Mouse (Mus musculus) left cerebral cortex, adult 8-10 months (tissue): ENCODE data around the gene Tm4sf19. TPM values are rescaled to one million over a fixed set of nuclear protein-coding genes. Genes with fewer than 3 reads are reported as not detected.
"Not testable (repeated sequence)": the region's sequence is repeated elsewhere in the genome, so short reads cannot be mapped to it uniquely, and the experiment has no call there.

Source experiments
- DNase-seq, 2 experiments: peaks; one replicate each; pipeline ENCODE4 v3.0.0; 2022; ENCODE audit warnings: low spot score in 2 of 2
- total RNA-seq, 4 experiments: library from RNA; stranded (reverse); gene quantifications; 2 replicates each; pipeline ENCODE4 v1.2.4; 2022

The Tm4sf19 gene
- total RNA-seq, 4 experiments from 2014 or later, result 0.27 TPM; not detected in 3

DNA sequence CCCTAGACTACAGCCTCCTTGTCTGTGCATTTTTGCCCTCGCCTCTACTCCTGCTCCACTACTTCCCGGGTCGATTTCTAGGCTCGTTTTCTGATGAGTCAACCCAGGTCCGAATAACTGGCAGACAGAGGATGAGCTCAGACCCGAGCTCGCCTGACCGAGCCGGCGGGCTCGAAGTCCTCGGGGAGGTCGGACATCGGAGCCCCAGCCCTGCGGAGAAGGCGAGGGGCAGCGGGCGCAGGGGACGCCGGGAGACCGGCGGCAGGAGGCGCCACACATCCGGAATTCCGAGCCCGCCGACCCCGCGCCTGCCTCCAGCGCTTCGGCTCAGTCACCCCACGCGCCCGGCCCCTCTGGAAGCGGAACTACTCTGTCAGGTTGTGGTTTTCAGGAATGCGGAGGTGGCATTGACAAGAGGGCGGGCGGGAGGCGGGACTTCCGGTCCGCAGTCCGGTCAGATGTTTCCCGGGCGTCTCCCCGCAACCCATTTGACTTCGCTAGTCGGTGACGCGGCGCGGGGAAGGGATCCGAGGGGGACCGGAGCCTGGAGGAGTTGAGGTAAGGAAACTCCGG, 30.3 kb downstream of the Tm4sf19 start, which contains the start of gene Pcyt1a:
TSS of gene Pcyt1a (plus strand) at position 448 of the 573 bp plus-strand sequence.
- DNase-seq, result peak; percentile 78 to 89

DNA sequence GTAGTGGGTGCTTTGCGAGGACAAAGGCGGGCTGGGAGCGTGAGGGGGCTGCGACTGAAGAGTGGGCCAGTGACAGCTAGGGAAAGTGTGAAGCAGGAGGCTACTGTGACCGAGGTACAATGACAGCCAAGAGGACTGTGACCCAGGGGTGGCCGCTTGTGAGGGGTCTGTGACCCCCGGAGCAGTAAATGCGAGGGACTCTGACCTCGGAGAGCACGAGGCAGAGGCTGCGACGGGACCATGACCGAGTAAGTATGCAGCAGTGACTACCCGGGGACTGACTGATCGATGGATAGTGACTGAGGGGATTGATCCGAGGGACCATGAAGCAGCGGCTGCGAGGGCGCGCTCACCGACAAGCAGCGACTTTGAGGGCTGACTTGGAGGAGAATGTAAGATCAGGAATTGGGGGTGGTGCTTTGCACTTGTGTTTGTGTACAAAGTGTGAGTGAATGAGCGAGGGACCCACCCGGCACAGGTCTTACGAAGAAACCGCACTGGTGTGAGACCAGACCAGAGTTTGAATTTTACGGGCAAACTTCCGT, 30.8 kb downstream of the Tm4sf19 start:
- DNase-seq, result no peak

DNA sequence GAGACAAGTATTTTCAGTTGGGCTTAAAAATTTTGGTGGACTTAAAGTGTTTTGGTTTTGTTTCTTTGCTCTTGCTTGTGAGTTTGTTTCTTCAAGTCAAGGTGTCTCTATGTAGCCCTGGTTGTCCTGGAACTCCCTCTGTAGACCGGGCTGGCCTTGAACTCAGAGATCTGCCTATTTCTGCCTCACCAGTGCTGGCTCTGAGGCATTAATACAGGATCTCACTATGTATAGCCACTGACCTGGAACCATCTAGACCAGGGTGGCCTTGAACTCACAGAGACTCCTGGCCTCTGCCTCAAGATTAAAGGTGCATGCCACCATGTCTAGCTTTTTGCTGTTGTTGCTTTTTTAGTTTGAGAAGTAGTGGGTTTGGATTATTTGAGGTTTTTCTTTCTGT, 31.6 kb downstream of the Tm4sf19 start:
- DNase-seq, result no peak

DNA sequence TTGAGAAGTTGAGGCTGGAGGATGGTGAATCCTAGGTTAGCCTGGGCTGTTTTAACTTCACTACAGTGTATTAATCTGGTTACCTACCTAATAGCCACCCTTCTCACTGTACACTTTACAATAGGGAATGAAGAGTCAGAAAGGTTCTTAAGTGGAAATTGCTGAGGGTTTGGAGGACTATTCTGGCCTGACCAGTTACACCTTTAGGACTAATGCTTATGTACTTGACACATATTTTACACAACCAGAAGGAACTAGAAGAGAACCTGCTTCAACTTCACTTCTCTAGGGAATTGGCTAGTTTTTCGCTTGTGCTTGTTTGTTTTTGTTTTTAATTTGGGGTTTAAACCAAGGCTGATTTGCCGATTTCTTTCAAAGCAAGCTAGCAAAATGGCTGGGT, 32.8 kb downstream of the Tm4sf19 start:
- no peak for DNase-seq

DNA sequence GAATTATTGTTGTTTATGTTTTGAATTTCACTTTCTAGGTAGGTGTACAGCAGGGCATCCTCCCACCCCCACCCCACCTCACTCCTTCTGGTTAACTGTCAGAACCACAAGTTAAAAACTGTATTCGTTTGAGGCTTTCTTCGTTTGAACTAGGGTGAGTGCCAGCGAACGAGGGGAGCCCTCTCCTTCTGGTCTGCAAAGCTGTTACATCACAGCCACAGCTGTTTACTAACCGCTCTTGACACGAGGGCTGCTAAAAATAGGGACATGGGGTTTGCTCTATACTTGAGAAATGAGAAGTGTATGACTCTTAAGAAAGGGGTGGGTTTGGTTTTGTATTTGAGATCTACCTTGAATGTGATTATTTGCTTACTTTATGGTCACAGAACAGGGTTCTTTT, 33.8 kb downstream of the Tm4sf19 start:
- no peak for DNase-seq

DNA sequence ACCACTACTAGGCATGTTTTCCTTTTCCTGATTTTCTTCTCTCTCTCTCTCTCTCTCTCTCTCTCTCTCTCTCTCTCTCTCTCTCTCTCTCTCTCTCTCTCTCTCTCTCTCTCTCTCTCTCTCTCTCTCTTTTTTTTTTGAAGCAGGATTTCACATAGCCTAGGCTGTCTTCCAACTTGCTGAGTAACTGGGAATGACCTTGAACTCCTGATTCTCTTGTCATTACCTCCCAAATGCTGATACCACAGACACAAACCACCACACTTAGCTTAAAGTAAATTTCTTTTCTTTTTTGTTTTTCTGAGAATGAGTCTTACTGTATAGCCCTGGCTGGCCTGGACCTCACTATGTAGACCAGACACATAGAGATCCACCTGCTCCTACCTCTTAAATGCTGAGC, 34.4 kb downstream of the Tm4sf19 start:
- DNase-seq, result no peak

DNA sequence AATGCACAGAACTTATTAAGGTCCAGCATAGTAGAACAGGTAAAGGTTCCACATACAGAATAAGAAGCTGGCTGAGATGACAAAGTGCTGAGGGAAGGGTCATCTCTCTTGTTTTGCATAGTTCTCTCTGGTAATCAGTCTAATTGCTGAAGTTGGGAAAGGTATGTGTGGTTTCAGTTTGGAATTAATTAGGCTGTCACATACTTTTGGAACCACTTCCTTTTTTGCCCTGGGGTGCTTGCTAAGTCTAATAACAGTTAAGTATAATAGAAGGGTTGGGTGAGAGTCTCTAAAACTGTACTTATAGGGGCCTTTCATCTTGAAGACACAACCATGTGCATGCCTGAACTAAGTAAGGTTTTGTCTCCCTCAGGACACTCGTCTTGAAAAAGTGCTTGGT, 36.4 kb downstream of the Tm4sf19 start:
- no peak for DNase-seq

DNA sequence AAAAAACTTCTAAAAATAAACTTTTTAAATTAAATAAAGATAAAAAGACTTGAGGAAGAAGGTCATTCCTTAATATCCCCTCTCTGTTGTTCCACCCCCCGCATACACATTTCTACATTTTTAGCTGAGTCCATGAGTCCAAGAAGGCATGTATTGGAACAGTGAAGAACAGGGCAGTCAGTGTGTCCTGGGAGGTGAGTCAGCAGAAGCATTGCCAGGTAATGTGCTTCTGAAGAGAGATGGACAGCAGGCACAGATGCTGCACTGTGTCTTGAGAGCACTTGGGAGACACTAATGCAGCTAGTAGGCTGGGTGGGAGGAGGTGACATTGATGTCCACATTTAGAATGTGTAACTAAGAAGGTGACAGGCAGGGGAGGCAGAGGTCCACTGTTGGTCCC, 37.0 kb downstream of the Tm4sf19 start:
- no peak for DNase-seq

DNA sequence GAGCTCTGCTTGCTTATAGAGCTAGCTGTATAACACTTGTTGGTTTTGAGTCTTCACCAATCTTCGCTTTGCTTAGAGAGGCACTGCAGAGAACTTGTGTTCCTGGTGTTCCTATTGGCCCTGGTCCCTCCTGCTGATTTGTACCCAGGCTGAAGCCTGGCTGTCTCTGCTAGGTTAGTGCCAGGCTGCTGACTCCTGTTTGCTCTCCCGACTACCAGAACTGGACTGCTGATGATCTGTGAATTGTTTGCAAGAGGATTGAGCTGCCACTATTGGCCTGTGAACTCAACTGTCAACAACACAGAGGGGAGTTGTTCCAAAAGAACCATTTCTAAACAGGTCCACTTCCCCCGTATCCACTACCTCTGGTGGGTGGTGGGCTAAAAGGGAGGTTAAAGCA, 41.1 kb downstream of the Tm4sf19 start:
- DNase-seq, result no peak

DNA sequence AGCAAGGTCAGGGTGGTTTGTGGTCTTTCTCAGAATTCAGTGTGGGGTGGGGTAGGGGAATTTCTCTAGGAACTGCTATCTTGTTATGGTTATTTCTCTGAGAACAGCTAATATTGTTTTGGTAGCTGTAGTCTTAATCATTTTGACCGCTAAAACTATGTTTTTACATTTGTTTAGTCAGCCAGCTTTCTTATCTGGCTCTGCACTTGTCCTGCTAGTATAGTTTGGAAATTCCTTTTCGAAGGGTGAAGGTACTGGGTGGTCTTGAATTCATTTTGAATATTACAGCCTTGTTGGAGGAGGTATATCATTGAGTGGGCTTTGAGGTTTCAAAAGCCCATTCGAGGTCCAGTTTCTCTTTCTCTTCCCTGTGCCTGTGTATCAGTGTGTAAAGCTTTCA, 44.3 kb downstream of the Tm4sf19 start:
- not testable (repeated sequence) for DNase-seq

DNA sequence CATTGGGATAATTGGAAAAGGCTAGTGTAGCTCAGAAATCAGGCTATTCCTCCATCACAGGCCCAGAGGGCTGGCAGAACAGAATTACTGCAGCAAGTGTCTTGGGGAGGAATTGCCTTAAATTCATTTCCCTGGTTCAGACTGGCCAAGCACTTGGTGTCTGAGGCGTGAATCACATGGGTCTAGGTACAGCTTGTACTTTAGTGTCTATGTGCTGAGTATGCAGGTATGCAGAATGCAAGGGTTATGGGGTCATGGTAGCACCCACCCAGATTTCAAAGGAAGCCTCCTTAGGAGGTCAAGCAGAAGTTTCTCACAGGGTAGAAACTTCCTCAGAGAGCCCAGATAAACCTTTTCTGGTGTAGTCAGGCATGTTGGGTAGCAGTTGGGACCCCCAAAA, 45.3 kb downstream of the Tm4sf19 start:
- no peak for DNase-seq

DNA sequence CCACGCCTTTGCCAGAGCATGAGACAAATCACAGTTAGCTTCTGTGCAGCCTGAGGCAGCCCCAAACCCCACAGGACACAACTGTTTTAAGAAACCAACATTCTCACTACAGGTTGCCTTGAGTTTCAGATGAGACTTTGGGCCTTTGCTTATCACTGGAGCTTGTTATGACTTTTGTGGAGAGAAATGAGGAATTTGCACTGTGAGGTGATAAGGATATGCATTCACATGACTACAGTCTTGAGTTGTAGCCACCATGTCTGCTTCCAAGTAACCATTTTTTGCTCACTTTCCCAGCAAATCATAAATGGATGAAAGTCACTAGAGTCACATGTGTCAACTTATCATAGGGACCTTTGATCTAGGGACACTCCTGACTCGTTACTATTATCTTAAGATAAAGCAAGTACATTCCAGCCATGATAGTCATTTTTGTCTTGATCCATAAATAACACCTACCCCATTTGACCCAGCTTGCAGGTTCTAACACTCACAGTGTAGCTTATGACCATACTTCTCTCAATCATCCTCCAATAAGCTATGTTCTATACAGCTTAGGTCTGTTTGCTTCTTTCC, 46.3 kb downstream of the Tm4sf19 start:
- no peak for DNase-seq

DNA sequence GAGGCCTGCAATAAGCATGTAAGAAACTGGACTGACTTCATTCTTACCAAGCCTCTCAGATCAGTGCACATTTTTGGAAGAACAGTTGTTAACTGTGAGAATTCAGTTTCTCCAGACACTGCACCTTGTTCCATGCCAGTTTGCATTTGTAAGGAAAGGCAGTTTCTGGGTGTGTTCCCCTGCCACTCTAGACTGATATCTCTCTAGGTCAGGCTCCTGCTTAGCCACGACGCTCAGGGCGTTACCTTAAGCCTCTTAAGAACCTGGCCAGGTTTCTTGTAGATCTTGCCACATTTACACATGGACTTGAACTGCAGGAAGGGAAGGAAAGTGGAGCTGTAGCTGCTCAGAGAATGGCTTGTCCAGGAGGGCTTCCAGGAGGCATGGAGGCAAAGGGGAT, 49.4 kb downstream of the Tm4sf19 start:
- no peak for DNase-seq

DNA sequence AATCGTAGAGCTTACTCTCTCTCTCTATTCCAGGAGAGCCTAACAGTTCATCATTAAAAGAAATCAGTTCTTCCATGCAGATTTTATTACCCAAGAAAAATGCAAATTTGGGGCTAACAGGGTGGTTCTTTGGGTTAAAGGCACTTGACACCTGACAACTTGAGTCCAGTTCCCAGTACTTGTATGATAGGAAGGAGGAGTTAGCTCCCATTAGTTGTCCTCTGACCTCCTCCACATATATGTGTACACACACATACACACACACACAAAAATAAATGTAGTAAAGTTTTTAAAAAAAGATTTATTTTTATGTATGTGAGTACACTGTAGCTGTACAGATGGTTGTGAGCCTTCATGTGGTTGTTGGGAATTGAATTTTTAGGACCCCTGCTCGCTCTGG, 49.8 kb downstream of the Tm4sf19 start:
- no peak for DNase-seq

DNA sequence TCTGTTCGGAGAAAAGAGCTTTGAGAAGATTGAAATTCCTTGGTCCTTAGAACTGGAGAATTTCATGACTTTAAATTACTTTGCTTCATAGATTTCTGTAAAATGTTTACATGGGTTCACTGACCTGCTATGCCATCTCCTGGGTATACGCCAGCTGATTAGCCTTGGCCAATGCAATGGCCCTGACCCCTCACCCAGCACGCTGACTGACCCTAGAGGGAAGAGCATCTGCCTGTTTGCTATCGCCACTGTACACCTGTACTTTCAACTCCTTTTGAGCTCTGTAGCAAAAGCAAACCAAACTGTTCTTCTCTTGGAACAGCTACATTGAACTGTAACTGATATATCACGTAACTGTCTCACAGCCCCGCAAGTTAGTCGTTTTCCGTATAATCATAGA, 52.8 kb downstream of the Tm4sf19 start:
- no peak for DNase-seq

DNA sequence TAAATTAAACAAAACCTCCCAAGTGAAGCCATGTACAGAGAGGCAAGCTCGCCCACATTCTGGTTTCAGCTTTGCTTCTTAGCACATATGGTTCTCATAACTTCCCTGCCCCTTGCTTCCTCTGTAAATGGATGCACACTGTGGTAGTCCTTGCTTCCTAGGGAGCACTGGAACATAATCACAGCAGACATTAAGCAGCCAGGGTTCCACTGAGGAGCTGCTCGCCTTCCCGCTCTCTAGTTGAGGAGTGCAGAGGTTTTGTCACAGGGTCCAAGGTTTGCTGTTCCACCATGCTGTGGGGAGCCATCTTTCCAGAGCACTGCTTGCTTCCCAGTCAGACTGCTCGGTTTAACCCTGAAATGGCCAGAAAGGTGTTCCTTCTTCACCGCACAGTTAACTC, 54.3 kb downstream of the Tm4sf19 start:
- DNase-seq, result no peak

DNA sequence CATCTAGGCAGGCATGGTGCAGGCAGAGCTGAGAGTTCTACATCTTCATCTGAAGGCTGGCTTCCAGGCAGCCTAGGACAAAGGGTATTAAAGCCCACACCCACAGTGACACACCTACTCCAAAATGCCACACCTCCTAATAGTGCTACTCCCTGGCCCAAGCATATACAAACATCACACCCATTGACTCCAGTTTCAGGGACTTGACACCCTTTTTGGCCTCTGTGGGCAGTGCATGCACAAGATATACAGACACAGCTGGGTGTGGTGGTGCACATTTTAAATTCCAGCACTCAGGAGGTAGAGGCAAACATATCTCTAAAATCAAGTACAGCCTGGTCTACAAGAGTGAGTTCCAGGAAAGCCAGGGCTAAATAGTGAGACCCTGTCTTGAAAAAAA, 55.8 kb downstream of the Tm4sf19 start:
- no peak for DNase-seq

DNA sequence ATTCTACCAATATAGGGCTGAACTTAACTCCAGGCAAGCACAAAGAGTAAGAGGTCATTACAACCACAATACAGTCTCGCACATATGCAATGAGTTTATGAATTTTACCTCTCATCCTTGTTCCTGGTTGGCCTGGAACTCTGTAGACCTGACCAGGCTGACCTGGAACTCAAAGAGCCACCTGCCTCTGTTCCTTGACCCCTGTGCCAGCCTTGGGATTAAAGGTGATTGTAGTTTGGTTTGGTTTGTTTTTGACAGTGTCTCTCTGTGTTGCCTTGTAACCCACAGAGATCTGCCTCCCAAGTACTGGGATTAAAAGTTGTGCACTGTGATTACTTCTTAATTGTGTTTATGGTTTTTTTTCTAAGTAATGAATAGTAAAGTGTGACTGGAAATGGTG, 56.5 kb downstream of the Tm4sf19 start:
- DNase-seq, result no peak

Other genes starting within 250 kb of the Tm4sf19 start
- 1 to 10 TPM; 6.4 to 8.9 (median 8.6) TPM for gene Nrros, start 234.9 kb upstream of the Tm4sf19 start, total RNA-seq
- not detected for gene Bex6, start 220.7 kb upstream of the Tm4sf19 start, total RNA-seq
- 10 to 100 TPM; 42.5 to 44.2 (median 43.9) TPM for gene Fbxo45, start 153.3 kb upstream of the Tm4sf19 start, total RNA-seq
- gene Wdr53, start 153.3 kb upstream of the Tm4sf19 start, total RNA-seq, result 10 to 100 TPM in 3 of 4 experiments, 1 to 10 TPM in 1; 9.8 to 14.5 (median 12.9) TPM
- under 1 TPM; 0.25 to 0.62 (median 0.36) TPM for gene Smco1, start 129.0 kb upstream of the Tm4sf19 start, total RNA-seq
- gene Rnf168, start 123.0 kb upstream of the Tm4sf19 start, total RNA-seq, result 10 to 100 TPM; 25.0 to 28.0 (median 26.0) TPM
- 10 to 100 TPM; 50.1 to 58.7 (median 53.2) TPM for gene Ubxn7, start 68.2 kb upstream of the Tm4sf19 start, total RNA-seq
- 10 to 100 TPM; 17.5 to 21.3 (median 20.0) TPM for gene Tctex1d2, start 19.2 kb downstream of the Tm4sf19 start, total RNA-seq
- gene Pcyt1a, start 30.4 kb downstream of the Tm4sf19 start, total RNA-seq, result 10 to 100 TPM; 40.0 to 46.7 (median 43.6) TPM
- gene Slc51a, start 87.4 kb downstream of the Tm4sf19 start, total RNA-seq, result not detected
- gene Zdhhc19, start 95.8 kb downstream of the Tm4sf19 start, total RNA-seq, result not detected
- gene Tfrc, start 208.4 kb downstream of the Tm4sf19 start, total RNA-seq, result 10 to 100 TPM; 70.9 to 85.1 (median 81.6) TPM
- gene Tnk2, start 243.4 kb downstream of the Tm4sf19 start, total RNA-seq, result 100 to 1,000 TPM; 243 to 266 (median 252) TPM